9 mouse cellular contexts compared by ENCODE assay signal in genomic region chr3:84175337-84176315, GRCm38 (mm10). TPM values are rescaled to one million over a fixed set of nuclear protein-coding genes. Genes with fewer than 3 reads are reported as not detected.
DNase-seq lines count a peak whose midpoint lies in the region; ATAC-seq lines count a peak whose summit lies in the region.
"Had no signal": no experiment of that assay in that cellular context is flagged by ENCODE, and none has a peak within 500 bp of the region (broad histone marks: within the 10 kb centered on the region; RNA-seq: fewer than 3 reads in every experiment).

No protein-coding gene starts in this region.

- no peak overlapping the region for H3K27ac ChIP-seq in embryonic facial prominence, embryonic 10.5 days (replicated peaks)
- H3K27ac ChIP-seq in kidney, embryonic 14.5 days (ENCODE audit: low read depth, low read length) = no peak overlapping the region
- H3K27ac ChIP-seq in liver, embryonic 11.5 days (ENCODE audit: low read depth, low read length) = no peak overlapping the region
- no peak overlapping the region for H3K27ac ChIP-seq in neural tube, embryonic 11.5 days (ENCODE audit: low read depth, low read length)
- H3K27ac ChIP-seq in stomach, embryonic 15.5 days = no peak overlapping the region
- H3K27ac ChIP-seq: embryonic facial prominence, embryonic 15.5 days had no signal

- H3K36me3 ChIP-seq in embryonic facial prominence, embryonic 10.5 days (replicated peaks) = peaks cover 32% of the 10 kb centered on the region
- peaks cover 4% of the 10 kb centered on the region; the same call in 1 of the 2 replicates for H3K36me3 ChIP-seq in kidney, embryonic 14.5 days (ENCODE audit: control insufficient read depth, insufficient read depth, low read length)
- H3K36me3 ChIP-seq in liver, embryonic 11.5 days (ENCODE audit: control insufficient read depth, insufficient read depth, low read length) = no peaks in the 10 kb centered on the region
- H3K36me3 ChIP-seq in neural tube, embryonic 11.5 days (ENCODE audit: control insufficient read depth, insufficient read depth, low read length) = no peaks in the 10 kb centered on the region; the same call in none of the 2 replicates
- H3K36me3 ChIP-seq in stomach, embryonic 15.5 days = no peaks in the 10 kb centered on the region

- H3K9me3 ChIP-seq in embryonic facial prominence, embryonic 10.5 days = no peaks in the 10 kb centered on the region
- no peaks in the 10 kb centered on the region for H3K9me3 ChIP-seq in kidney, embryonic 14.5 days (ENCODE audit: control insufficient read depth, low read length)
- no peaks in the 10 kb centered on the region for H3K9me3 ChIP-seq in liver, embryonic 11.5 days (ENCODE audit: control insufficient read depth, low read length)
- no peaks in the 10 kb centered on the region for H3K9me3 ChIP-seq in neural tube, embryonic 11.5 days (ENCODE audit: control insufficient read depth, low read length)
- H3K9me3 ChIP-seq in stomach, embryonic 15.5 days = no peaks in the 10 kb centered on the region
- H3K9me3 ChIP-seq: embryonic facial prominence, embryonic 15.5 days had no signal

- H3K4me1 ChIP-seq in embryonic facial prominence, embryonic 10.5 days = peaks cover 9% of the 10 kb centered on the region; the same call in 1 of the 2 replicates
- H3K4me1 ChIP-seq in kidney, embryonic 14.5 days (ENCODE audit: control insufficient read depth, insufficient read depth, low read length) = no peaks in the 10 kb centered on the region
- no peaks in the 10 kb centered on the region for H3K4me1 ChIP-seq in liver, embryonic 11.5 days (replicated peaks; ENCODE audit: control insufficient read depth, insufficient read depth, low read length)
- no peaks in the 10 kb centered on the region for H3K4me1 ChIP-seq in neural tube, embryonic 11.5 days (ENCODE audit: control insufficient read depth, insufficient read depth, low read length)
- H3K4me1 ChIP-seq in stomach, embryonic 15.5 days = 0 out of 2 replicates have a peak, but pooled peaks cover 3% of the 10 kb centered on the region
- H3K4me1 ChIP-seq: embryonic facial prominence, embryonic 15.5 days had no signal

- no peak overlapping the region for H3K4me2 ChIP-seq in kidney, embryonic 14.5 days (replicated peaks; ENCODE audit: low read depth, low read length)
- no peak overlapping the region for H3K4me2 ChIP-seq in liver, embryonic 11.5 days
- H3K4me2 ChIP-seq in neural tube, embryonic 11.5 days (ENCODE audit: low read depth) = no peak overlapping the region
- H3K4me2 ChIP-seq in stomach, embryonic 15.5 days = no peak overlapping the region
- H3K4me2 ChIP-seq: embryonic facial prominence, embryonic 15.5 days had no signal

- ATAC-seq in kidney, embryonic 14.5 days (ENCODE audit: low FRiP score, low TSS enrichment) = peak; percentile 66; the same call in 1 of the 2 replicates
- ATAC-seq in liver, embryonic 11.5 days (replicated peaks; ENCODE audit: low FRiP score) = 0 out of 2 replicates have a peak, but pooled peaks have one; percentile 51
- peak; percentile 61; the same call in 1 of the 2 replicates for ATAC-seq in neural tube, embryonic 11.5 days (ENCODE audit: insufficient read depth, low FRiP score, low TSS enrichment)
- ATAC-seq in stomach, embryonic 15.5 days (ENCODE audit: insufficient read depth, low FRiP score, low read depth) = peak; percentile 76; the same call in 1 of the 2 replicates

- 57% methylated on average over 7 of the region's 7 CpGs for WGBS in embryonic facial prominence, embryonic 10.5 days
- WGBS in kidney, embryonic 14.5 days = 60% methylated on average over 7 of the region's 7 CpGs
- 57% methylated on average over 7 of the region's 7 CpGs for WGBS in liver, embryonic 11.5 days
- WGBS in neural tube, embryonic 11.5 days = 59% methylated on average over 7 of the region's 7 CpGs
- WGBS in stomach, embryonic 15.5 days = 54% methylated on average over 7 of the region's 7 CpGs

- DNase-seq in CD4-positive helper T cell, adult 2 months (ENCODE audit: low read depth, low spot score) = peak; percentile 59
- peak; percentile 86 for DNase-seq in adrenal gland, postnatal 14 days
- DNase-seq in embryonic facial prominence, embryonic 10.5 days (ENCODE audit: low spot score) = peak; percentile 78
- peak; percentile 74 for DNase-seq in heart, adult 8-10 months (ENCODE audit: low spot score)
- DNase-seq in liver, embryonic 11.5 days (ENCODE audit: low spot score) = peak; percentile 56
- DNase-seq in neural tube, embryonic 11.5 days (ENCODE audit: low spot score) = peak; percentile 77

- H3K9ac ChIP-seq in kidney, embryonic 14.5 days (ENCODE audit: low read depth, low read length) = no peak overlapping the region
- H3K9ac ChIP-seq in liver, embryonic 11.5 days (ENCODE audit: low read depth, low read length) = no peak overlapping the region
- H3K9ac ChIP-seq in neural tube, embryonic 11.5 days (ENCODE audit: low read length) = no peak overlapping the region
- no peak overlapping the region for H3K9ac ChIP-seq in stomach, embryonic 15.5 days
- H3K9ac ChIP-seq: embryonic facial prominence, embryonic 15.5 days had no signal

- no peaks in the 10 kb centered on the region for H3K27me3 ChIP-seq in embryonic facial prominence, embryonic 10.5 days (replicated peaks; ENCODE audit: low read depth, poor library complexity, severe bottlenecking)
- H3K27me3 ChIP-seq in kidney, embryonic 14.5 days (ENCODE audit: control insufficient read depth, insufficient read depth, low read length) = no peaks in the 10 kb centered on the region
- no peaks in the 10 kb centered on the region for H3K27me3 ChIP-seq in liver, embryonic 11.5 days (replicated peaks; ENCODE audit: control insufficient read depth, insufficient read depth, low read length)
- H3K27me3 ChIP-seq in neural tube, embryonic 11.5 days (ENCODE audit: control insufficient read depth, insufficient read depth, low read length) = no peaks in the 10 kb centered on the region
- H3K27me3 ChIP-seq in stomach, embryonic 15.5 days (replicated peaks) = no peaks in the 10 kb centered on the region
- H3K27me3 ChIP-seq: embryonic facial prominence, embryonic 15.5 days had no signal

- no peak overlapping the region for H3K4me3 ChIP-seq in embryonic facial prominence, embryonic 10.5 days
- H3K4me3 ChIP-seq in kidney, embryonic 14.5 days (ENCODE audit: low read length) = no peak overlapping the region
- H3K4me3 ChIP-seq in liver, embryonic 11.5 days (ENCODE audit: low read depth, low read length) = no peak overlapping the region
- no peak overlapping the region for H3K4me3 ChIP-seq in neural tube, embryonic 11.5 days (ENCODE audit: low read depth, low read length)
- no peak overlapping the region for H3K4me3 ChIP-seq in stomach, embryonic 15.5 days (replicated peaks)
- H3K4me3 ChIP-seq: embryonic facial prominence, embryonic 15.5 days had no signal

RNA-seq across cellular contexts. Expression of gene Gm6525, which starts 1.7 kb away (rescaled TPM):
- 0.33 TPM in 1 of 2 replicates, not detected in the other for total RNA-seq in adrenal gland, postnatal 14 days (2021)
- 0.91 and 1.3 TPM in 2 replicates for polyA plus RNA-seq in embryonic facial prominence, embryonic 10.5 days (2016; fragmentation: Nextera tagmentation; extraction: Ambion mirVana)
- total RNA-seq in heart, adult 8-10 months (2022) = not detected
- polyA plus RNA-seq in kidney, embryonic 14.5 days (2014; fragmentation: Nextera tagmentation; extraction: Ambion mirVana) = 0.44 and 1.1 TPM in 2 replicates
- 0.27 and 0.48 TPM in 2 replicates for polyA plus RNA-seq in liver, embryonic 11.5 days (2014; fragmentation: Nextera tagmentation; extraction: Ambion mirVana)
- polyA plus RNA-seq in neural tube, embryonic 11.5 days (2014; fragmentation: Nextera tagmentation; extraction: Ambion mirVana) = 0.76 and 0.95 TPM in 2 replicates
- polyA plus RNA-seq in stomach, embryonic 15.5 days (2015; fragmentation: Nextera tagmentation; extraction: Ambion mirVana) = 0.81 and 1.2 TPM in 2 replicates

RNA-seq across cellular contexts. Expression of gene Mnd1, which starts 20.0 kb away (rescaled TPM):
- total RNA-seq in adrenal gland, postnatal 14 days (2021) = 23.0 and 27.2 TPM in 2 replicates
- polyA plus RNA-seq in embryonic facial prominence, embryonic 10.5 days (2016; fragmentation: Nextera tagmentation; extraction: Ambion mirVana) = 13.4 and 15.2 TPM in 2 replicates
- total RNA-seq in heart, adult 8-10 months (2022) = 1 to 10 TPM; 1.9 to 3.4 (median 2.3) TPM
- 19.9 and 22.1 TPM in 2 replicates for polyA plus RNA-seq in kidney, embryonic 14.5 days (2014; fragmentation: Nextera tagmentation; extraction: Ambion mirVana)
- 13.2 and 14.2 TPM in 2 replicates for polyA plus RNA-seq in liver, embryonic 11.5 days (2014; fragmentation: Nextera tagmentation; extraction: Ambion mirVana)
- 8.2 and 9.1 TPM in 2 replicates for polyA plus RNA-seq in neural tube, embryonic 11.5 days (2014; fragmentation: Nextera tagmentation; extraction: Ambion mirVana)
- 12.7 and 15.1 TPM in 2 replicates for polyA plus RNA-seq in stomach, embryonic 15.5 days (2015; fragmentation: Nextera tagmentation; extraction: Ambion mirVana)
